27 mouse cellular contexts compared by ENCODE assay signal in the genomic region with DNA sequence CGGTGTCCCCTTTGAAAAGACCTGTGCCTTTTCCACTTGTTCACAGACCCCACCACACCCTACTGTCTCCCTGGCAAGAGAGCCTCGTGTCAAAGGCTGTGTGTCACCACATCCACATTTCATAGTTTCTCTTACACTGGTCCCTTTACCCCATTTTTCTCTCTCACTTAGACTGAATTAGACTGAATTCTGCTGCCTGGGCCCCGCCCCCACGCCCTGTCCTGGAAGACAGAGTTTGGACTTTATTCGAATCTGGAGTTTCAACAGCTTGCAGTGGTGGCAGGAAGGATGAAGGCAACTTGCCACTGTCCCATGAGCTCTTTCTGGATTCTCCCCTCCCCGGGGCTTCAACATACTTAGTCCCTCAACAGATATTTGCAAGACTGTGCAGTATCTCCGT. TPM values are rescaled to one million over a fixed set of nuclear protein-coding genes. Genes with fewer than 3 reads are reported as not detected.
DNase-seq lines count a peak whose midpoint lies in the region; ATAC-seq lines count a peak whose summit lies in the region.
"Had no signal": no experiment of that assay in that cellular context is flagged by ENCODE, and none has a peak within 500 bp of the region (broad histone marks: within the 10 kb centered on the region; RNA-seq: fewer than 3 reads in every experiment).

No protein-coding gene starts in this region.

- H3K9me3 ChIP-seq in lung, embryonic 15.5 days = no peaks in the 10 kb centered on the region
- H3K9me3 ChIP-seq: embryonic facial prominence, embryonic 15.5 days; forebrain, embryonic 12.5 days; heart, embryonic 10.5 days; heart, embryonic 15.5 days; liver, embryonic 12.5 days; midbrain, embryonic 12.5 days; neural tube, embryonic 12.5 days had no signal

- H3K4me3 ChIP-seq in lung, embryonic 15.5 days = no peak overlapping the region
- H3K4me3 ChIP-seq: embryonic facial prominence, embryonic 15.5 days; forebrain, embryonic 12.5 days; heart, embryonic 10.5 days; heart, embryonic 15.5 days; liver, embryonic 12.5 days; megakaryocyte, embryonic 14.5 days; midbrain, embryonic 12.5 days; myocyte; neural tube, embryonic 12.5 days had no signal

- H3K4me1 ChIP-seq in lung, embryonic 15.5 days = peaks cover 13% of the 10 kb centered on the region
- H3K4me1 ChIP-seq: forebrain, embryonic 12.5 days; heart, embryonic 10.5 days; heart, embryonic 15.5 days; liver, embryonic 12.5 days; megakaryocyte, embryonic 14.5 days; midbrain, embryonic 12.5 days had no signal

- no peak overlapping the region for H3K27ac ChIP-seq in lung, embryonic 15.5 days
- H3K27ac ChIP-seq: embryonic facial prominence, embryonic 15.5 days; forebrain, embryonic 12.5 days; heart, embryonic 10.5 days; heart, embryonic 15.5 days; liver, embryonic 12.5 days; midbrain, embryonic 12.5 days; neural tube, embryonic 12.5 days had no signal

- no peaks in the 10 kb centered on the region for H3K36me3 ChIP-seq in lung, embryonic 15.5 days
- H3K36me3 ChIP-seq: embryonic facial prominence, embryonic 15.5 days; forebrain, embryonic 12.5 days; heart, embryonic 10.5 days; heart, embryonic 15.5 days; liver, embryonic 12.5 days; midbrain, embryonic 12.5 days; neural tube, embryonic 12.5 days had no signal

- DNase-seq in cerebellum, adult 8-10 months = peak; percentile 35
- no peak for DNase-seq in cerebellum, adult 11-12 months
- DNase-seq in heart, adult 11 months = peak; percentile 78
- no peak for DNase-seq in heart, adult 18-20 months
- peak; percentile 37 for DNase-seq in lung, postnatal 14 days
- no peak for DNase-seq in kidney, postnatal 10 days
- no peak for DNase-seq in spleen, adult 12 weeks (ENCODE audit: low spot score)
- DNase-seq: forebrain, postnatal 0 days; gastrocnemius, postnatal 10 days; kidney, adult 18-20 months; liver, postnatal 0 days; right cerebral cortex, adult 18-20 months; thymus, postnatal 25 days had no signal

- WGBS in lung, embryonic 15.5 days = 43% methylated on average over 7 of the region's 7 CpGs

- ATAC-seq in lung, embryonic 15.5 days (ENCODE audit: borderline replicate concordance, extremely low read depth, low FRiP score, low TSS enrichment) = peak; percentile 46; the same call in 1 of the 2 replicates
- ATAC-seq: forebrain, postnatal 0 days; hindbrain, embryonic 16.5 days; liver, embryonic 12.5 days; liver, postnatal 0 days; Patski had no signal

- H3K27me3 ChIP-seq in lung, embryonic 15.5 days = no peaks in the 10 kb centered on the region
- H3K27me3 ChIP-seq: embryonic facial prominence, embryonic 15.5 days; forebrain, embryonic 12.5 days; liver, embryonic 12.5 days; neural tube, embryonic 12.5 days; Patski had no signal

- no peak overlapping the region for H3K4me2 ChIP-seq in lung, embryonic 15.5 days
- H3K4me2 ChIP-seq: embryonic facial prominence, embryonic 15.5 days; forebrain, embryonic 12.5 days; heart, embryonic 15.5 days; liver, embryonic 12.5 days; midbrain, embryonic 12.5 days; neural tube, embryonic 12.5 days had no signal

- H3K9ac ChIP-seq in lung, embryonic 15.5 days = no peak overlapping the region
- H3K9ac ChIP-seq: embryonic facial prominence, embryonic 15.5 days; forebrain, embryonic 12.5 days; forebrain, postnatal 0 days; heart, embryonic 15.5 days; liver, embryonic 12.5 days; liver, postnatal 0 days; midbrain, embryonic 12.5 days; neural tube, embryonic 12.5 days had no signal

RNA-seq across cellular contexts. Expression of a gene that starts 29.1 kb away (rescaled TPM):
- 10 to 100 TPM; 75.9 to 82.7 TPM for total RNA-seq in heart, adult 18-20 months (2021)
- 329 and 333 TPM in 2 replicates for polyA plus RNA-seq in lung, embryonic 15.5 days (2015; fragmentation: Nextera tagmentation; extraction: Ambion mirVana)

RNA-seq across cellular contexts. Expression of a gene that starts 47.2 kb away (rescaled TPM):
- 1 to 10 TPM; 2.0 to 2.2 TPM for total RNA-seq in heart, adult 18-20 months (2021)
- 0.11 and 0.19 TPM in 2 replicates for polyA plus RNA-seq in lung, embryonic 15.5 days (2015; fragmentation: Nextera tagmentation; extraction: Ambion mirVana)
- total RNA-seq: common myeloid progenitor, adult 5-6 weeks; MEL had no signal
- polyA plus RNA-seq: myocyte, Patski had no signal

RNA-seq across cellular contexts. Expression of a gene that starts 59.5 kb away (rescaled TPM):
- total RNA-seq in heart, adult 18-20 months (2021) = under 1 TPM; 0.57 to 0.62 TPM
- 1.2 TPM in 2 replicates for polyA plus RNA-seq in lung, embryonic 15.5 days (2015; fragmentation: Nextera tagmentation; extraction: Ambion mirVana)

Comparison
In these comparisons a context has a peak if more than half of its experiments do, and no peak if none do; other contexts are left out.
1. DNase-seq: peak in cerebellum, adult 8-10 months (single experiment), heart, adult 11 months (single experiment) and lung, postnatal 14 days (single experiment); none in cerebellum, adult 11-12 months (single experiment), heart, adult 18-20 months (0 of 2), kidney, postnatal 10 days (single experiment) and spleen, adult 12 weeks (single experiment).